Mouse (Mus musculus) R1 (cell line): ENCODE data around the gene Pde6h.

Experiments
- DNase-seq: peaks from one replicate; pipeline ENCODE4 v3.0.0-alpha.2; 2018; ENCODE audit warnings: low read depth, low spot score

The Pde6h gene

DNA sequence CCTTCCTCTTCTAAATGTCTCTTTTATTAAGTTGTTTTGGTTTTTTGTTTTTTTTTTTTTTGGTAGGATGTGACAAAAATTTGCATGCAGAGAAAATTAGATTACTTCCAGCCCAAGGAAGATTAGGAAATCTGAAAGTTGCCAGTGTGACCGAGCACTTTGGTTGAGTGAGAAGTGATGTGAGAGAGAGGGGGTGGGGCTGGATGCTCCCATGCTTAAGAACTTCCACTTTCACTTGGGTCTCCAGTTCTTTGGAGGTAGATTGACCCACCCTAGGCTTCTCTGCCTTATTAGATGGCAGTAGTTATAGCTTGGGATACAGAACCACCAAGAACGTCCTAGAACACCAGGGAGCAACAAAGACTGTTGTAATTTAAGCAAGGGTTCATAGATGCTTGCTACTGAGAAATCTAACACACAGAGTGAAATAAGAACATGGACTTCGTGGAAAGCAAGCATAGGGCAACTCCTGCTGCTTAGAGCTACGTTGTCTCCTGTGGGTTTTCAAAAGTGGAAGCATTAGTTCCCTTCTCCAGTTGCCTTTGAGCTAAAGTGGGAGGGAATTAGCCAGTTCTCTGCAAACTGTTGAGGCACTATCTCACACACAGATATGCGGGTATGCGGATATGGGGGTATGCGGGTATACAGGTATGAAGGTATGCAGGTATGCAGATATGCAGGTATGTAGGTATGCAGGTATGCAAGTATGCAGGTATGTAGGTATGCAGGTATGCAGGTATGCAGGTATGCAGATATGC, 93.8 kb downstream of the Pde6h start:
- peak; percentile 82 for DNase-seq
